Mouse (Mus musculus) cortical plate, adult 2 months (tissue): ENCODE results near the gene Hmg20b. TPM values are rescaled to one million over a fixed set of nuclear protein-coding genes. Genes with fewer than 3 reads are reported as not detected.

Experiments used
- H3K27ac ChIP-seq: fragments of 200-500 bp; 2 replicates; pipeline ENCODE4 v1.5.1; 2012; ENCODE audit warnings: low read length, control low read depth, inconsistent platforms; ENCODE audit not compliant: insufficient read depth
- H3K4me1 ChIP-seq: fragments of 200-500 bp; 2 replicates; pipeline ENCODE4 v1.6.1; 2011; ENCODE audit warnings: low read length; ENCODE audit not compliant: control insufficient read depth, insufficient read depth
- H3K4me3 ChIP-seq: fragments of 200-500 bp; 2 replicates; pipeline ENCODE4 v1.5.1; 2011; ENCODE audit warnings: mild to moderate bottlenecking, low read length, control low read depth; ENCODE audit not compliant: insufficient read depth
- CTCF ChIP-seq: fragments of 200-500 bp; IDR thresholded peaks from 2 replicates; pipeline ENCODE4 v1.5.1; 2011; ENCODE audit warnings: mild to moderate bottlenecking, control low read depth, low read length; ENCODE audit not compliant: insufficient read depth; ENCODE audit errors: extremely low read depth
- POLR2A ChIP-seq: fragments of 200-500 bp; IDR thresholded peaks from 2 replicates; pipeline ENCODE4 v1.6.1; 2011; ENCODE audit warnings: mild to moderate bottlenecking, low read length, control low read depth; ENCODE audit not compliant: insufficient read depth; ENCODE audit errors: extremely low read depth
- polyA plus RNA-seq: library from polyadenylated mRNA; depleted of rRNA; stranded (reverse); fragments of >200 nt; gene quantifications from 2 replicates; pipeline ENCODE4 v1.2.3, GENCODE M21; 2012

Hmg20b gene
- polyA plus RNA-seq, 1 experiment: 34.4 TPM

DNA sequence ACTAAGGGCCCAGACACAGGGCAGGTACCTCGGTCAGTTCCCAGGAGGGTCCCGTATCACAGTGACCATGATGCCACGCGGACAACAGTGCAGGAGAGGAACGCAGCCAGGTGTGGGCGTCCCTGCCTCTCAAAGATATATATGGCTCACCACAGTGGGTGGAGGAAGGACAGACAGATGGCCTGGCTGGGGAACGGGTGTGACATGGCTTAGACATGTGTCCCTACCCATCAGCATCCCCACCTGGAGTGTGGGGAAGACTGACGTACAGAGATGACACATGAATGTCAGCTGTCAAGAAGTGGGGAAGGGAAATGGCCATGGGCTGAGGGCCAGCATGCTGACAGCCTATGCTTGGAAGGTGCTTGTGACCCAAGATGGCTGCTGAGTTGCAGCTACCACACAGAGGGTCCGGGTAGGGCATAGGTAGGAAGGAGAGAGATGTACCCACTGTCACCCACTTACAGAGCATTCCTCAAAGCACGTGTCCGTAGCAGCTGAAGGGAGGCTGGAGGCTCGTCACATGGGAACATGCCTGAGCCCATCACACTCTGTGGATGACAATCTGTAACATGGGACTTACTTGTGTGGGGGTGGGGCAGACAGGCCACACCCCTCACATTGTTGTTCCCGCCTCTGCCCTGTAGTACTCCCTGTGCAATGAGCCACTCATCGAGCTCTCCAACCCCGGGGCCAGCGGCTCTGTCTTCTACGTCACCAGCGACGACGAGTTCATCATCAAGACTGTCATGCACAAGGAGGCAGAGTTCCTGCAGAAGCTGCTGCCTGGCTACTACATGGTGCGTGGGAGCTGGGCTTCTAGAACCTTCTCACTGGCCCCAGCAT is 43.2 kb downstream of the Hmg20b start:
- no peak for TF ChIP-seq POLR2A
- TF ChIP-seq CTCF: no peak
- Histone ChIP-seq H3K27ac (peak overlapping the region; percentile 68), H3K4me1 (peaks cover 17% of the 10 kb centered on the region), H3K4me3 (no peak overlapping the region)

DNA sequence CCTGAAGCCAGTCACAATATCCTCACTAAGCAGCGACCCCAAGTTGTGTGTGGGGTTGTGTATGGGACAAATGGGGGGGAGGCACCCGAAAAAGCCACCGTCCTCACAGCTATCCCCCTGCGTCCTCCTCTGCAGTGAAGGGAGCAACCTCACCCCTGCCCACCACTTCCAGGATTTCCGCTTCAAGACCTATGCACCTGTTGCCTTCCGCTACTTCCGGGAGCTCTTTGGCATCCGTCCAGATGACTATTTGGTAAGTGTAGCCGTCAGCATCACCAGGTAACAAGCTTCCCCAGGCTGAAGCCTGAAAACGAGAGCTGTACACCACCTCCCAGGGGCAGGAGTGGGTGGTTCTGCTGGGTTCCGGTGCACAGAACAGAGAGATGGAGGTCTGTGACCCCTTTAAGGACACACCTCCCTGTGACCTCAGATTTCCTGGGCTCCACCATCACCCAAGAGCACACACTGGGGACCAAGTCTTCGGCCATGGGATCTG is 44.1 kb downstream of the Hmg20b start:
- H3K4me3 ChIP-seq: no peak overlapping the region
- peaks cover 19% of the 10 kb centered on the region for H3K4me1 ChIP-seq
- TF ChIP-seq CTCF: no peak
- no peak for TF ChIP-seq POLR2A
- peak overlapping the region; percentile 68; the same call in 1 of the 2 replicates for H3K27ac ChIP-seq

DNA sequence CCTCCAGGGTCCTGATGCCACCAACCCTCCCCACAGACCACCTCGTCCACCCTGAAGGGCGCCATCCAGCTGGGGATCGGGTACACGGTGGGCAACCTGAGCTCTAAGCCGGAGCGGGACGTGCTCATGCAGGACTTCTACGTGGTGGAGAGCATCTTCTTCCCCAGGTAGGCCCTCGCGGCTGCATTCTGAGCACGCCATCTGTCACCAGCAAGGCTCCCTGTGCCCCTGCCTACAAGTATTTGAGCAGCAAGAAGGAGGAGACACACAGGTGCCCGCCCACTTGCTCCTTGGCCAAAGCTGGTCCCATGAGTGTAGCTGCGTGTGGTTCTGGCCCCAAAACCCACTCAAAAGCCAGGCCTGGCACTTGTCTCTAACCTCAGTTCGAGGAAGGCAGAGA is 44.6 kb downstream of the Hmg20b start:
- H3K4me1 ChIP-seq: peaks cover 20% of the 10 kb centered on the region
- no peak overlapping the region for H3K4me3 ChIP-seq
- TF ChIP-seq CTCF (no peak), POLR2A (no peak)
- H3K27ac ChIP-seq: peak overlapping the region; percentile 26; the same call in 1 of the 2 replicates

DNA sequence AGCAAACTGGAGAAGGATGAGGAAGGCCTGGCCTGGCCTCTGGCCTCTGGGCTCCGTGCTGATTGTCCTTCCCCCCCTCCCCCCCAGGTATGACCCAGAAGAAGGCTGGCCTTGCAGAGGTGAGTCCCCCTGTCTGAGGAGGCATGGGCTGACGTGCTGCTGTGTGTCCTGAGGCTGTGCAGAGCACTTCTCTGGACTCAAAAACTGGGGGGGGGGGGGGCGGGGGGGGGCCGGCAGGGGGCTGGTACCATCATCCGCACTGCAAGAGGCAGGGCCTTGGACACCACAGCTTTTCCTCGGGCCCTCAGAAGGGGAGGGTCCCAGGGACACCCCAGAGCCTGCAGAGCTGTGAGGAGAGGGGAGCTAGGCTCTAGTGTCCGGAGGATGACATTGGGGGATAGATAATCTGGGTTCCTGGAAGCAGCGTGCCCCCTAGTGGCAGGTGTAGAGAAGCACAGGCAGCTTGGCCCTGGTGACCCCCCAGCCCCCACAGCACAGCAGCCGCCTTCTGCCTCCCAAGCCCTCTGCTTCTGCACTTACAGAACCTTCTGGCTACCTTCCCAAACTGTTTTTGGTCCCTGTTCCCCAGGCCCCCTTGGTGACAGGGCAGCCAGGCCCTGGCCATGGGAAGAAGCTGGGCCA is 45.6 kb downstream of the Hmg20b start:
- Histone ChIP-seq H3K4me1 (peaks cover 23% of the 10 kb centered on the region), H3K4me3 (no peak overlapping the region), H3K27ac (peak overlapping the region; percentile 23; the same call in 1 of the 2 replicates)
- no peak for TF ChIP-seq POLR2A
- peak; percentile 79 for TF ChIP-seq CTCF

DNA sequence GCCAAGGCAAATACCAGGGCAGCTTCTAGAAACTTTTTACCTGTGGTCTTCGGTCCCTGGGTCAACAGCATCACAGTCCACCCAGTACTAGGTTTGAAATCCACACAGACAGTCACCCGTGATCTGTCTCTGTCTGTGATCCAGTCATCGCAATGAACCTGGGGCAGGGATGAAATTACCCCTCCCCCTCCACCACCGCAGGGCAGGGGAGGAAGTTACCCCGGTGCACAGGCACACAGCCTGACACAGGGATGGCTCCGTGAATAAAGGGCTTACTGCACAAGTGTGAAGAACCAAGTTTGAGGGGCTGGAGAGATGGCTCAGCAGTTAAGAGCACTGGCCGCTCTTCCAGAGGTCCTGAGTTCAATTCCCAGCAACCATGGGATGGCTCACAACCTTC is 46.5 kb downstream of the Hmg20b start:
- peaks cover 31% of the 10 kb centered on the region for H3K4me1 ChIP-seq
- TF ChIP-seq CTCF (no peak), POLR2A (no peak)
- H3K27ac ChIP-seq: no peak overlapping the region; the same call in 1 of the 2 replicates
- H3K4me3 ChIP-seq: no peak overlapping the region; the same call in 1 of the 2 replicates

DNA sequence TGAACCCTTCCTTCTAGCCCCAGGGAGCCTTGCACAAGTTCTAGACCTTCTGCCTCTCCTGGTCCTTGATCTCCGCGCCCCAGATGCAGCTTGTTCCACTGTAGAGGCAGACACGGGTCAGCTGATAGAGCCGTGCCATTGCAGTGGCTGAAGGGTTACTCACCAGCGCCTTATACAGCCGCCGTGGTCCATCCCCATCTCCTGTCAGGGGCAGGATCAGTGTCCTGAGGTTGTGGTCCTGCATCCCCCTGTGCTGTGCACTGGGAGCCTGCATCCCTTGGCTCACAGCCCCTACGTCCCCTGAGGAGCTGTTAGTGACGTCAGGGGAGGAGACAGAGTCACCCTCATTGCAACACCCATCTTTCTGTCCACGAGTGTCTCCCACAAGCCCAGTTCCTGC is 47.0 kb downstream of the Hmg20b start:
- H3K4me3 ChIP-seq: peak overlapping the region; percentile 19
- peak overlapping the region; percentile 31 for H3K27ac ChIP-seq
- peaks cover 33% of the 10 kb centered on the region for H3K4me1 ChIP-seq
- TF ChIP-seq POLR2A: no peak
- no peak for TF ChIP-seq CTCF

DNA sequence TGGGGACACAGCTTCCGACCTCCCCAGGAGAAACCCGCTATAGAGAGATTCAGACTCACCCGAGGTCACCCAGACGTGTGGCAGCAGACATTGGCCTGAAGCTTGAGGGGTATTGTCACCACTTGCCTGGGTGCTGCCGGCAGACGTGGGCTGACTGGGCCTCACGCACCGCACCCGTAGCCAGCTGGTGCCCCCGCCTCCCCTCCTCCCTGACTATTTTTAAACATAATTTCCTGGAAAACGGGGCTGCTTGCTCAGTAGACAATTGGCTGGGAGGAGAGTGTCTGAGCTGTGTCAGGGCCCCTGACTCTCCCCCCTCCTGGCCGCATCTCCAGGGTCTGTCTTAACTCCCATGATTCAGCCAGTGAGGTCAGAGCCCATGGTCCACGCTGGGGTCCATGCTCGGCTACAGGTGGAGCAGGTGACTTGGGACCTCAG is 47.5 kb downstream of the Hmg20b start:
- Histone ChIP-seq H3K4me3 (peak overlapping the region; percentile 19), H3K4me1 (peaks cover 33% of the 10 kb centered on the region), H3K27ac (peak overlapping the region; percentile 31)
- peak; percentile 10; the same call in 1 of the 2 replicates for TF ChIP-seq POLR2A
- no peak for TF ChIP-seq CTCF

DNA sequence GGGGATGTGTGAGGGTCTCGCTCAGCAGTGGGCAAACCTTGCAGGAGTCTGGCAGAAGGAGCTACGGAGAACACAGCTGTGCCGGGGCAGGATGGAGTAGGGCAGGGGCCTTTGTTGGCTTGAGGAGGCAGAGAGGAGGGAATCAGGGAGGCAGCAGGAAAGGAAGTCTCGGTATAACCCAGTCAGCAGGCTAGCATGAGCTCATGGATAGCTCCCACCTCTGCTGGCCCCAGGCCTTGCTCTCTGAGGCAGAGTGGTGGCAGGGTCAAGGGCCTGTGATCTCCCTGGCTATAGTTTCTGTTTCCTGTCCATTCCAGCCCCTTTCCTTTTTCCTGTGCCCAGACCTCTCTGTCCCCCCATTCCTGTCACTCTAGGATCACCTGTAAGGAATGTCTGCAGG is 48.0 kb downstream of the Hmg20b start:
- peak overlapping the region; percentile 31 for H3K27ac ChIP-seq
- H3K4me1 ChIP-seq: peaks cover 34% of the 10 kb centered on the region
- TF ChIP-seq POLR2A: no peak
- TF ChIP-seq CTCF: no peak
- H3K4me3 ChIP-seq: peak overlapping the region; percentile 19

DNA sequence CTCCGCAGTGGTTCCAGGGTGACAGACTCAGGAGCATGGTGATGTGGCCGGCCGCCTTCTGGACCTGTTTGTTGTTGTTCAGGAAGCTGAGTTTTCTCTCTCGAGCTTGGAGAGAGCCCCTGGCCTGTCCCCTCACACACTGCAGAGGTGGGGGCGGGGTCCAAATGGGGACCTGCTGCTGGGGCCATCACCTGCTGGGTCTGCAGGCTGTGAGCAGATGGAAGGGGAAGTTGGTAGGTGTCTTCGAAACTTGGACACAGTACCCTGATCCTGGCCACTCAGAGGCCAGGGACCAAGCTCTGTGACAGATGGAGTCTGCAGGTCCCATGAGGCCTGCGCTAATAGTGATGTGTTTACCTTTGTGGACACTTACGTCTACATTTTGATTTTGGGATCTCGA is 49.0 kb downstream of the Hmg20b start:
- no peak overlapping the region for H3K4me3 ChIP-seq
- H3K4me1 ChIP-seq: peaks cover 32% of the 10 kb centered on the region
- TF ChIP-seq CTCF (no peak), POLR2A (no peak)
- no peak overlapping the region for H3K27ac ChIP-seq

DNA sequence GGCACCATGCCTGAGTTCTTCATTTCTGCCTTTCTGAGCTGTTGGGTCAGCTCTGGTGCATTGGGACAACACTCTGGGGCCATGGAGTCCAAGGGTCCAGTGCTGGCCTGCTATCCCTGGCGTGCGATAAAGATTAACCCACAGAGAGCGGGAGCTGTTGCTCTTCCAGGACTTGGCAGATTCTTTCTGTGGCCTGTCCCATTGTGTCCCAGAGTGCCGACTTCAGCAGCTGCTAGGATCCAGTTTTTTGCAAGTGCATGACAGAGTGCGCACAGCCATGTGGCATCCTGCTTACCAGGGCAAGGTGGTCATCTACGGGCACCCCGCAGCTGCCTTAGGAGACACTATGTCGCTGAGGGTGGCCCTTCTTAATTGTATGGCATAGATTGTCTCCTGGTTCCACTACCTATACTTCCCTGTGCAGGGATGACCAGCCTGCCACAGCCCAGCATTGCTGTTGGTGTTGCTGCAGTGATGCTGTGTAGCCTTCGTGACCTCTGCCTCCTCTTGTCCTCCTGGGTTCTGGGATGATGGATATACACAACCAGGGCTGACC is 49.9 kb downstream of the Hmg20b start:
- H3K27ac ChIP-seq: peak overlapping the region; percentile 39; the same call in 1 of the 2 replicates
- peaks cover 37% of the 10 kb centered on the region for H3K4me1 ChIP-seq
- no peak for TF ChIP-seq CTCF
- TF ChIP-seq POLR2A: no peak
- H3K4me3 ChIP-seq: no peak overlapping the region
